Mouse (Mus musculus): ENCODE results near the gene Trim8.
A peak's percentile ranks its signal among the peaks of the same experiment; 100 is the strongest.

Trim8 gene

GRCm38 (mm10) chr19:46479306-46480075 lies 22.0 kb upstream of the Trim8 start:
- no peak for DNase-seq (ENCODE audit: low spot score in 2 of 2)

- no peak for DNase-seq (ENCODE audit: low spot score in 2 of 2)
These were observed 20.7 kb upstream of the Trim8 start for GRCm38 (mm10) chr19:46480624-46481345.

- no peak for DNase-seq (ENCODE audit: low spot score in 2 of 2)
These were observed 20.1 kb upstream of the Trim8 start for GRCm38 (mm10) chr19:46481352-46481751.

GRCm38 (mm10) chr19:46481756-46482155 lies 19.7 kb upstream of the Trim8 start:
- no peak for DNase-seq (ENCODE audit: low spot score in 2 of 2)

GRCm38 (mm10) chr19:46482896-46483516 lies 18.5 kb upstream of the Trim8 start:
- DNase-seq (ENCODE audit: low spot score in 2 of 2): no peak

GRCm38 (mm10) chr19:46483701-46484328 lies 17.7 kb upstream of the Trim8 start:
- no peak for DNase-seq (ENCODE audit: low spot score in 2 of 2)

- DNase-seq (ENCODE audit: low spot score in 2 of 2): peak in 1 of 2 experiments; percentile 64
These were observed 17.0 kb upstream of the Trim8 start for GRCm38 (mm10) chr19:46484518-46484917.

- no peak for DNase-seq (ENCODE audit: low spot score in 2 of 2)
These were observed 15.7 kb upstream of the Trim8 start for GRCm38 (mm10) chr19:46485847-46486246.

GRCm38 (mm10) chr19:46486709-46487108 lies 14.8 kb upstream of the Trim8 start:
- no peak for DNase-seq (ENCODE audit: low spot score in 2 of 2)

- DNase-seq (ENCODE audit: low spot score in 2 of 2): no peak
These were observed 12.1 kb upstream of the Trim8 start for GRCm38 (mm10) chr19:46489448-46489847.

GRCm38 (mm10) chr19:46490634-46491033 lies 10.9 kb upstream of the Trim8 start:
- no peak for DNase-seq (ENCODE audit: low spot score in 2 of 2)

- no peak for DNase-seq (ENCODE audit: low spot score in 2 of 2)
These were observed 6.4 kb upstream of the Trim8 start for GRCm38 (mm10) chr19:46495136-46495535.

GRCm38 (mm10) chr19:46497230-46497629 lies 4.3 kb upstream of the Trim8 start:
- no peak for DNase-seq (ENCODE audit: low spot score in 2 of 2)

GRCm38 (mm10) chr19:46499539-46499835 lies 2.0 kb upstream of the Trim8 start:
- no peak for DNase-seq (ENCODE audit: low spot score in 2 of 2)

GRCm38 (mm10) chr19:46499836-46500580 lies 1.5 kb upstream of the Trim8 start:
- DNase-seq (ENCODE audit: low spot score in 2 of 2): peak; percentile 98

GRCm38 (mm10) chr19:46500581-46501341 lies 741 bp upstream of the Trim8 start:
- no peak for DNase-seq (ENCODE audit: low spot score in 2 of 2)

- peak in 1 of 2 experiments; percentile 75 for DNase-seq (ENCODE audit: low spot score in 2 of 2)
These were observed 560 bp downstream of the Trim8 start for GRCm38 (mm10) chr19:46502069-46502455.

GRCm38 (mm10) chr19:46502471-46503166 lies 1.1 kb downstream of the Trim8 start:
- DNase-seq (ENCODE audit: low spot score in 2 of 2): peak; percentile 73 to 84

- peak in 1 of 2 experiments; percentile 56 for DNase-seq (ENCODE audit: low spot score in 2 of 2)
These were observed 2.0 kb downstream of the Trim8 start for GRCm38 (mm10) chr19:46503351-46504084.

All from left cerebral cortex, adult 9 months (tissue).